Mouse (Mus musculus) kidney, postnatal 4 days (tissue): ENCODE results near the gene Tmem120b.

Experiments used
- DNase-seq, 2 experiments: peaks; one replicate each; pipeline ENCODE4 v3.0.0; 2021; ENCODE audit warnings: mixed read lengths in 2 of 2

The Tmem120b gene

DNA sequence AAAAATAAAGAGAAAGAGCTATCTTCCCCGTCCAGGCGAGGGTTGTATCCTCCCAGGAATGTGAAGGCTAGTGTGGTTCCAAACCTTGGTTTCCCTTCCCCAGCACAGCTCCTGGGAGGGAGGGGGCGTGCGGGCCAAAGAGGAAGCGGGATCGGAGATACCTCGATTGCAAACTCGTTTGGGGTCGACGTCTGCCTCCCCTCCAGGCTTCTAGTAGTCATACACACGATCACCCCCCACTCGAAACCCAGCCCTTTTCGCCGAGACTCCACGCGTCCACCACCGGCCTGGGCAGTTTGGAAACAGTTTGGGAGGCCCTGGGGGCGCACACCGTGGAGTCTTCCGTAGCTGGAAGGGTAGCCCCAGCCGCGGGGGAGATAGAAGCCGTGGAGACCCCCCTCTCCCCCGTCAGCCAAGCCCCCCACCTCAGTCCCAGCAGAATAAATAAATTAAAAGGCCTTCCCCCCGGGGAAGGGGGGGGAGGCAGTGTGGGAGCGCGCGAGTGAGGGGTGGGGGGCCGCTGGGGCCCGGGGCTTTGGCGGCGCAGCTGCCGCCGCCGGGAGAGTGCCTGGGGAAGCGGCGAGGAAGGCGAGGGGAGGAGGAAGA lies 73.4 kb downstream of the Tmem120b start:
- peak; percentile 70 to 79 for DNase-seq

DNA sequence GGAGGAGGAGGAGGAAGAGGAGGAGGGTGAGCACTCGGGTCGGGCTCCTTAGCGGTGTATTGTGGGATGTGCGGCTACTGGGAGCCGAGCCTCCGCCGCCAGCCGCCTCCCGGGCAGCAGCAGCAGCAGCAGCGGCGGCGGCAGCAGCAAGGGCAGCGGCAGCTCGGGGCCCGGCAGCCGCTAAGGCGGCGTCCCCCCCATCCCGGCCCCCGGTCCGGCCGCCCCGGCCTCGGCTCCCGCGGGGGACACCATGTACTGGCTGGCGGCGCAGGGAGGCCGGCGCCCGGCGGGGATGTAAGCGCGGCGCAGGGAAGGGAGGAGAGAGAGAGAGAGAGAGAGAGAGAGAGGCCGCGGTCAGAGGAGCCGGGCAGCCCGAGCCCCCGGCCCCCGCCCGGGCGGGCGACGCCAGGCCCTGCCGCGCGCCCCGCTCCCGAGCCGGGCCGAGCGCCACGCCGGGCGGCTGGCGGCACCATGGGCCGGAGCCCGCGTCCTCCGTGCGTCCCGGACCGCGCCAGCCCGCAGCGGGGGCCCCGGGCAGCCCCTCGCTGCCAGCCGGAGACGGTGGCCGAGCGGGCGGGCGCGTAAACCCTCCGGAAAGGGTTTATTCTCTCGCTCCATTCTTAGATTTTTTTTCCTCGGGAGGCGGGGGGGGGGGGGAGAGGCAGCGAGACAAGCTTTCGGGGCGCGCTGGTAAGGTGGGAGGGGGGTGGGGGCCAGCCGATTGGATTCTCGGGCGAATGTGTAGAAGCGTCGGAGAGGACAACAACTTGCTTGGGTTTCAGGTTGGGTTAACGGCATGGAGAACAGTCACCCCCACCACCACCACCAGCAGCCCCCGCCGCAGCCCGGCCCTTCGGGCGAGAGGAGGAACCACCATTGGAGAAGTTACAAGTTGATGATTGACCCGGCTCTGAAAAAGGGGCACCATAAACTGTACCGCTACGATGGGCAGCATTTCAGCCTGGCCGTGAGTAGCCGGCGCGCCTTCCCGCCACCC lies 74.2 kb downstream of the Tmem120b start, which contains the start of gene Setd1b:
Gene Setd1b (plus strand): TSS at position 33 of the 997 bp plus-strand sequence.
- peak; percentile 71 to 79 for DNase-seq

DNA sequence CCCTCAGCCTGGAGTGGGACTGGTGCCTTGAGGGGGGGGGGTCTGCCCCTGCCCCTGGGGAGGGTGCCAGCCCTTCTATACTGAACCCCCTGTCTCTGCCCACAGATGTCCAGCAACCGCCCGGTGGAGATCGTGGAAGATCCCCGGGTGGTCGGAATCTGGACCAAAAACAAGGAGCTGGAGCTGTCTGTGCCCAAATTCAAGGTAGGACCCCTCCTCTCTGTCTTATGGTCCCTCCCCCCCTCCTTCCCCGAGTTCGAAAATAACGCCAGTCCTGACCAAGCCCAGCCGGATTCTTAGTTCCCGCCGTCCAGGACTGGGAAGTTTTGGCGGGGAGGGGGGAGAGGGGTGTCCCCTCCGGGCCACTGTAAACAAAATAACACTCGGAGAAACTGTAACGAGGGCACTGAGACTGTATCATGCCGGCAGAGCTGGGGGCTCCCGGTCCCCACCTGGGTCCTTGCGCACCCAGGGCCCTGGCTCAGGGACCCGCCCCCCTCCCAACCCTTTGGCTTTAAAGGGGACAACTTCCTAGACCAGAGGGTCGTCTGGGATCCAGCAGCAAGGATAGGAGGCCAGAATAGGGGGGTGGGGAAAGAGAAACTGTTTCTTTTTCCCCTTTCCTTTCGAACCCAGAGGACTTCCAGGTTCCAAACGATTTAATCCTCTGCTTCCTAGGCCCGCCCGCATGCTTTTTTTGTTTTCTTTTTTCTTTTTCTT lies 75.2 kb downstream of the Tmem120b start:
- peak; percentile 60 to 71 for DNase-seq

DNA sequence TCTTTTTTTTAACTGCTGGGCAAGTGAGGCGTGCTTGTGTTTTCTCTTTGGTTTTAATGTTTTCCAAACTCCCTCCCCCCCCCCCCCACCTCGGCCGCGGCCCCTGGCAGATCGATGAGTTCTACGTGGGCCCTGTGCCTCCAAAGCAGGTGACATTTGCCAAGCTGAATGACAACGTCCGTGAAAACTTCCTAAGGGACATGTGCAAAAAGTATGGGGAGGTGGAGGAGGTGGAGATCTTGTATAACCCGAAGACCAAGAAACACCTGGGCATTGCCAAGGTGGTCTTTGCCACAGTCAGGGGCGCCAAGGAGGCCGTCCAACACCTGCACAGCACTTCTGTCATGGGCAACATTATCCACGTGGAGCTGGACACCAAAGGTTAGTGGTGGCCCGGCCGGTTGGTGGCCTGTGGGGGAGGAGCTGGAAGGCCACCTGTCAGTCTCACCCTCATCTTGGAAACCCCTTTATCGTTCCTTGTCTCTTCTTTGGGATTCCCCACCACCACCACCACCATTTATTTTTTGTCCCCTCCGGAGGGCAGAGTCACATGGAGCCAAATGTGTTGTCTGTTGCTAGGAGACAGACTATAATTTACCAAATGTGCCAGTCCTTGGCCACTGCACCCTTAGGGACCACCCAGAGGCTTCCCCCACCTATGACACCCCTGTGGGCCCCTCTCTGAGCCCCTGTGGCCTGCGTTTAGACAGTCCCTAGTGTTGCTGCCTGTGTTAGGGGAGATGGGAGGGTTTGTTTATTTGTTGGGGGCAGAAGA lies 75.9 kb downstream of the Tmem120b start:
- no peak for DNase-seq

DNA sequence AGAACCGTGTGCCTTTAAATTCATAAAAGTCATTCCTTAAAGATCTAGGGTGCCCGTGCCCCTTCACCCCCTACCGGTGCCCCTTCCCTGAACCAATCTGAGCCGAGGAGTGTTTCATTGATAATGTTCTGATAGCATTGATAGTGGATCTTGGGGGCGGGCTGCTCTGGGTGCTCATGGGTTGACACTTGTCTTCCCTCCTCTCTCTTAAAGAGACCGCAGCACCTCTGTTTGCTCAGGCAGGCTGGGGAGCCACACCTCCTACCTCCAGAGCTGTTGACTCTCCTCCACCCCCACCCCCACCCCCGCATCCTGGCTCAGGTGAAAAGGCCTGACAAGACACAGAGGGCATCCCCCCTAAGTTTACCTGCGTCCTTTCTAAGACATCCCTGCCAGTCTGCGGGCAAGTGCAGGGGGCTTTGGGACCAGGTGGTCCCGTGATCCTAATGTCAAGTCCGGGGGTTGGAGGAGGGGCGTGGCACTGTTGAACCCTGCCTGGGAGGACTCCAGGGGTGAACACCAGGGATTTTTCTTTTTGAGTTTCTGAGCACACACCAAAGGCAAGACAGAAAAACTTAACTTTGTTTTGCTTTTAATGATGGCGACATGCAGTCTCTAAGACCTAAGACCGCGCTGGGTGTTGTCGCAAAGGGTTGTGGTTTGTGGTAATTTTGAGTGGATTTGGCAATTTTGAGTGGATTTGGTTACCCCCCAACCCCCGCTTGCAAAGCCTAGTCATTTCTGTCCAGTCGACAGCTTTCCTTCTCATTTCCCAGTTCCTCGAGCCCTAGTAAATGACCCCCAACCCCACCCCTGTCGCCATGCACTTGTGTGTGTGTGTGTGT lies 76.8 kb downstream of the Tmem120b start:
- no peak for DNase-seq

DNA sequence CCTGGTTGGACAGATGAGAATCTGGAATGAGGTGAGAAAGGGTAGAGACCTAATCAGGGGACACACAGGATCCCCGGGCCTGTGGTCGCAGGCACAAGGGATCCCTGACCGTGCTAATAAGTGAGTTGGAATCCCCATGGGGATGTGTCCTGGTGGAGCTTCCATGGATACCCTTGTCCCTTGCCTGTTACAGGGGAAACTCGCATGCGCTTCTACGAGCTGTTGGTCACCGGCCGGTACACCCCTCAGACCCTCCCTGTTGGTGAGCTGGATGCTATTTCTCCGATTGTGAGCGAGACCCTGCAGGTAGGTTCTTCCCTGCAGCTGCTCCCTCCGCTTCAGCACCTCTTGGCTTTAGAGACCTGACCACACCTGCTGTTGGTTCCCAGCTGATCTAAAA lies 78.1 kb downstream of the Tmem120b start:
- DNase-seq: no peak

DNA sequence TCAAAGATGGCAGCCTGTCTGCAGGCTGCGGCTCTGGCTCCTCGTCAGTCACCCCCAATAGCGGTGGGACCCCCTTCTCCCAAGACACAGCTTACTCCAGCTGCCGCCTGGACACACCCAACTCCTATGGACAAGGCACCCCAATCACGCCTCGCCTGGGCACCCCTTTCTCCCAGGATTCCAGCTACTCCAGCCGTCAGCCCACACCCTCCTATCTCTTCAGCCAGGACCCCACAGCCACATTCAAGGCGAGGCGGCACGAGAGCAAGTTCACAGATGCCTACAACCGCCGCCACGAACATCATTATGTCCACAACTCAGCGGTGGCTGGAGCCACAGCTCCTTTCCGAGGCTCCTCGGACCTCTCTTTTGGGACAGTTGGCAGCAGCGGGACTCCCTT lies 79.4 kb downstream of the Tmem120b start:
- DNase-seq: no peak

DNA sequence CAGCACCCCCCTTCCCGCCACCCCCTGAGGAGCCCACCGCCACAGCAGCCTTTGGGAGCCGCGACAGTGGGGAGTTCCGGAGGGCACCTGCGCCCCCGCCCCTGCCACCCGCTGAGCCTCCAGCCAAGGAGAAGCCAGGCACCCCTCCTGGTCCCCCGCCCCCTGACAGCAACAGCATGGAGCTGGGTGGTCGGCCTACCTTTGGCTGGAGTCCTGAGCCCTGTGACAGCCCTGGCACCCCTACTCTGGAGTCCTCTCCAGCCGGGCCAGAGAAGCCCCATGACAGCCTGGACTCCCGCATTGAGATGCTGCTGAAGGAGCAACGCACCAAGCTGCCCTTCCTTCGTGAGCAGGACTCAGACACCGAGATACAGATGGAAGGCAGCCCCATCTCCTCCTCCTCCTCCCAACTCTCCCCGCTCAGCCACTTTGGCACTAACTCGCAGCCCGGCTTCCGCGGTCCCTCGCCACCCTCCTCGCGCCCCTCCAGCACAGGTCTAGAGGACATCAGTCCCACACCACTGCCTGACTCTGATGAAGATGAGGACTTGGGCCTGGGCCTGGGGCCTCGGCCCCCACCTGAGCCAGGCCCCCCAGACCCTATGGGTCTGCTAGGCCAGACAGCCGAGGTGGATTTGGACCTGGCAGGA lies 80.0 kb downstream of the Tmem120b start:
- no peak for DNase-seq

DNA sequence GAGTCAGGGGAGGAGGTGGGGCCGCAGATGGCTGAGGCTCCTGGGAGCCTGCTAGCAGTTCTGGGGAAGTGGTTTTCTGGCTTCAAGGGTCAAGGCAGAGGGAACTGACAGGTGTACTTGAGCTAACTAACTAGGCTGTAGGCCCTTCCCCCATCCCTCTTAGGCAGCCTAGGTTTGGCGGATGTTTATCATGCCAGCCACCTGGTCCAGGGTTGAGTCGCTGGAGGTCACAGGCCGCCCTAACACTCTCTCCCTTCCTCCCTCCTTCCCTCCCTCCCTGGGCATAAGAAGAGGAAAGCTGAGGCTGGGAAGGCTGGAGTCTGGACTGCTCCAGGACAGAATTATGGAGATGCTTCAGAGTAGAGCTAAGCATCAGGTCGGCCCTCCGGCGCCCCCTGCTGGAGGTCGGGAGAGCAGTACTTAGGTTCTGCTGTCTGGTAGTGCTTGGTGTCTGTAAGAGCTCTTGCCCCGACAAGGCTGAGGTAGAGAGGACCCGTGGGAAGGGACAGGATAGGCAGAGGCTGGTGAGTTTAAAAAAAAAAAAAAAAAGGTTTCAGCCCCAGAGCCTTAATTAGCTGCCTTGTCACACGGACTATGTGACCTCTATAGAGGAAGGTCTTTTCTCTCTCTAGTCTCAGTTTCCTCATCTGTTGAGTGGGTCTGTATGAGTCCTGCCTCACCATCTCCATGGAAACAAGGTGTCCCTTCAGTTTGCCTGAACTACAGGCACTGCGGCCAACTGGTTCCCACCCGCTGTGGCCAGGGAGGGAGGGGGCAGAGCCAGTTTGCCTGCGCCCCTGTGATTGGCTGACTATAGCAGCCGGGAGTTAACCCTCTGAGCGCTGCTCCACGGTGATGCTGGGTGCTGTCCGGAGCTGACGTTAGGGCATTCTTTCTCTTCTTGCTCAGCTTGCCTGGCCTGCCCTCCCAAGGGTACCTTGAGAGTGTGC lies 81.5 kb downstream of the Tmem120b start:
- DNase-seq: peak; percentile 95 to 96

DNA sequence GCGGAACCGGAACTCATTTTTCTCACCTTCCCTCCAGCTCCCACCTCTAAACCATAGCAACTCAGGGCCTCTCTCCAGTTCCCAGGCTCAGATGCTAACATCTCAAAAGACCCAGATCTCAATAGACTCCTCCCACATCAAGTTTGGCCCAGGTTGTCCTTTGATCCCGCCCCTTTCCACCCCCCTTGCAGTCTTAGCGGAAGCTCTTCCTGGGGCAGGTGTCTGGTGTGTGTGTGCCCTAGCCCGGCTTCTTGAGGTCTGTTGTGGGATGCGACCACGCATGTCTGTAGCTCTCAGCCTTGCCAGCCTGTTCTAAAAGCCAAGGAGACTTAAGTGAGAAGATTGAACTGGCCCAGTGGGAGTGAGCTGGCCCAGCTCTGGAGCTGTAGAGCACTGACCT lies 82.4 kb downstream of the Tmem120b start:
- DNase-seq: no peak

DNA sequence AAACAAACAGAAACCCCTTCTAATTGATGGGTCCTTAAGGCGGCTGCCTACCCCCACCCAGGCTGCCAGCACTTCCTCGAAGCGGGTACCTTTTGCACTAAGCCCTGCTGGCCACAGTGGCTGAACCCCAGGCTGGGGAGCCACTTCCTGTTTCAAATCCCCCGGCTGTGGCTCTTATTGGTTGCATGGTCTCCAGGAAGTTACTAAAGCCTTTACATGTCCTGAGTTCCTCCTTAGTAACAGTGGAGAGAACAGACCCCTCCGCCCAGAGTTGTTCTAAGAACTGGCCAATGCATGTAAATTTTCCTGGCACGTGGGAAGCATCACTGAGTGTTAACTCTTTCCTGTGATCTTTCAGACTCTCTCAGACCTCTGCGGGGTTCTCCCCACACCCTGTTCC lies 82.9 kb downstream of the Tmem120b start:
- DNase-seq: peak; percentile 52 to 64

DNA sequence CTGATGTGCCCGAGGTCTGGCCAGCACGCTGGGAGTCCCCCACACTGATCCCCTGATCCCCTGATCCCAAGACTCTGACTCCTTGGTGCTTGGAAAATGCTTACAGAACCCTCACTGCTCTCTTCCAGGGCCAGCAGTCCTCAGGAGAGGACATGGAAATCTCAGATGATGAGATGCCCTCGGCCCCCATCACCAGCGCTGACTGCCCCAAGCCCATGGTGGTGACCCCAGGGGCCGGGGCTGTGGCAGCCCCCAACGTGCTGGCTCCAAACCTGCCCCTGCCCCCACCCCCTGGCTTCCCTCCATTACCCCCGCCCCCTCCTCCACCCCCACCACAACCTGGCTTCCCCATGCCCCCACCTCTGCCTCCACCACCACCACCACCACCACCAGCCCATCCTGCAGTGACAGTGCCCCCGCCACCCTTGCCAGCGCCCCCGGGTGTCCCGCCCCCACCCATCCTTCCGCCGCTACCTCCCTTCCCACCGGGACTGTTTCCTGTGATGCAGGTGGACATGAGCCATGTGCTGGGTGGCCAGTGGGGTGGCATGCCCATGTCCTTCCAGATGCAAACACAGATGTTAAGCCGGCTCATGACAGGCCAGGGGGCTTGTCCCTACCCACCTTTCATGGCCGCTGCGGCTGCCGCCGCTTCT lies 83.6 kb downstream of the Tmem120b start:
- DNase-seq: no peak

DNA sequence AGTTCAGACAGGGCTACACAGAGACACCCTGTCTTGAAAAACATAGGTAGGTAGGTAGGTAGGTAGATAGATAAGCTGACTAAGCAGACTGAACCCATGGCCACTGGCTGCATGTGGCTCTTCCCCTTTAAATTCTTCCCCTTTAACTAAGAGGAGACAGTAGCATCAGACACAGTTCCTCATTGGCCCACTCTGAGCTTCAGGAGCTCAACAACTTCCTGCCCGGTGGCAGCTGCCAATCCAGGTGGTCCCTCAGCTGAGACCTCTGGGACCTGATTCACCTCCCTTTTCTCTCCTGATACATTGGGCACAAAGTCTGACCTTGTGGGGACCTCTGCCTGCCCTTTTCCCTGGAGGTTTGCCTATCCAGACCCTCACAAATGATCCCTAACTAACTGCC lies 84.7 kb downstream of the Tmem120b start:
- no peak for DNase-seq

DNA sequence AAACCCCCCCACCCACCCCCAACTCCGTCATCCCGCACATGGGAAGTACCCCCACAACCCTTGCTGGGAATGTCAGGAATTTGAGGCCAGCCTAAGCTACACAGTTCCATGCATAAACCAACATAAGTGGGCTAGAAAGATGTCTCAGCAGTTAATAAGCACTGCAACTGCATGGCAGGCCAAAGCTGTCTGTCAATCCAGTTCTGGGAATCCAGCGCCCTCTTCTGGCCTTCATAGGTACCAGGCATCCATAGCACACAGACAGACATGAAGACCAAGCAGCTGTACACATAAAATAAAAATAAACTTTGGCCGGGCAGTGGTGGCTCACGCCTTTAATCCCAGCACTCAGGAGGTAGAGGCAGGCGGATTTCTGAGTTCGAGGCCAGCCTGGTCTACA lies 87.2 kb downstream of the Tmem120b start:
- peak; percentile 77 to 86 for DNase-seq

DNA sequence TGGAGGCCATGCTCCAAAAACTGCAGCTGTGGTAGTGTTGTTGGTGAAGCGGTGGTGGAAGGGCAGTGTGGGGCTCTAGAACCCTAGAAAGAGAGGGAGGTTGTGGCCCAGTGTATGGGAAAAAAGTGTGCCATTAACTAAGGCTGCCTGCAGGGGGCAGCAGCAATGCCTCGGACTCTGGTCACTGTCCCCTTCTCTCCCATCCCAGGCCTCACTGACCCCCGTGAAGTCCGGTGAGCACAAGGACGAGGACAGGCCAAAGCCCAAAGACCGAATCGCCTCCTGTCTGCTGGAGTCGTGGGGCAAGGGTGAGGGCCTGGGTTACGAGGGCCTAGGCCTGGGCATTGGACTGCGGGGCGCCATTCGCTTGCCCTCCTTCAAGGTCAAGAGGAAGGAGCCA lies 88.5 kb downstream of the Tmem120b start:
- DNase-seq: no peak

DNA sequence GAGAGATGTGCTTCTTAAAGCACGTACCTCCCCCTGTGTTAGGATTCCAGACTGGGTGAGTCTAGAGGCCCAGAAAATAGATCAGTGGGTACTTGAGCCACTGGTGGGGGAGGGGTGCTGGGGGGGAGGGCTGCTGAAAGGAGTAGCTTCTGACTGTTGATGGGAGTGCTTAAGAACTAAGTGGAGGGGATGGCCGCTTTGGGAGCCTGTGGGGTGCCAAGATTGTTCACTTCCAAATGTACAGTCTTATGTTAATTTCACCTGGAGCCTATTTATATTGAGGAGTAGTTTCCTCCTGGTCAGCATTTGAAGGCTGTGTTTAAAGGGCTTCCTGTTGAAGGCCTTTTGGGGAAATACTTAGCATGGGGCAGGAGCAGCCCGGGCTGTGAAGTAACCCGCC lies 89.8 kb downstream of the Tmem120b start:
- no peak for DNase-seq

DNA sequence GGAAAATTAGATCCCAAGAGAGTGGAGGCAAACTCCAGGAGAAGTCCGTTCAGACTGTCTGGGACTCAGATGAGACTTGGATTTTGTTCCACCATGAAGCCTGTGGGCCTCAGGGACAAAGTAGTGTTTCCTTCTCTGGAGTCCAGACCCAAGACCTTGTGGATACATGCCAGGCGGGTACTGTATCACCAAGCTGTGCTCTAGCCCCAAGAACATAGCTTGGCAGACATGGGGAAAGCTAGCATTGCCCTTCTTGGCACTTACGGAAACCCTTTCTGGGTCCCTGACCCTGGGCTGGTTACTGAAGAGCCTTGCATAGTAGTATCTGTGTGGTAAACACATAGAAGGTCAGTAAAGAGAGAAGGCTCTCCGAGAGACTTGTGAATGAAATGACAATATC lies 91.2 kb downstream of the Tmem120b start:
- no peak for DNase-seq

DNA sequence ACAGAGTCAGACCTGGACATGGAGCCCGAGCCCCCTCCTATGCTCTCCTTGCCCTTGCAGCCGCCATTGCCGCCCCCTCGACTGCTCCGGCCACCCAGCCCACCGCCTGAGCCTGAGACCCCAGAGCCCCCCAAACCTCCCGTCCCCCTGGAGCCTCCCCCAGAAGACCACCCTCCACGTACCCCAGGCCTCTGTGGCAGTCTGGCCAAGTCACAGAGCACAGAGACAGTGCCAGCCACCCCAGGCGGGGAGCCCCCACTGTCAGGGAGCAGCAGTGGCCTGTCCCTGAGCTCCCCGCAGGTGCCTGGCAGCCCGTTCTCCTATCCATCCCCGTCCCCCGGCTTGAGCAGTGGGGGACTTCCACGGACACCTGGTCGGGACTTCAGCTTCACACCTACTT lies 91.7 kb downstream of the Tmem120b start:
- DNase-seq: no peak

DNA sequence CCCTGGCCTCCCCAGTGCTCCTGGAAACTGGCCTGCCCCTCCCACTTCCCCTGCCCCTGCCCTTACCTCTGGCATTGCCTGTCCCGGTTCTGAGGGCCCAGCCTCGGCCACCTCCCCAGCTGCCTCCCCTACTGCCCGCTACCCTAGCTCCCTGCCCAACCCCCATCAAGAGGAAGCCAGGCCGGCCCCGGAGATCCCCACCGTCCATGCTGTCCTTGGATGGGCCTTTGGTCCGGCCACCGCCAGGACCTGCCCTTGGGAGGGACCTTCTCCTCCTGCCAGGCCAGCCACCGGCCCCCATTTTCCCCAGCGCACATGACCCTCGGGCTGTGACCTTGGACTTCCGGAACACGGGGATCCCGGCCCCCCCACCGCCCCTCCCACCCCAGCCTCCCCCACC lies 92.1 kb downstream of the Tmem120b start:
- no peak for DNase-seq
